Mouse (Mus musculus) myocyte (in vitro differentiated cells): ENCODE data around the gene Tbc1d32. TPM values are rescaled to one million over a fixed set of nuclear protein-coding genes. Genes with fewer than 3 reads are reported as not detected.

Experiments used
- H3K27me3 ChIP-seq: one replicate; pipeline ENCODE4 v1.6.1; 2011; ENCODE audit not compliant: control insufficient read depth, insufficient read depth, insufficient read length
- H3K36me3 ChIP-seq: one replicate; pipeline ENCODE4 v1.6.1; 2011; ENCODE audit not compliant: control insufficient read depth, insufficient read depth
- H3K4me2 ChIP-seq: one replicate; pipeline ENCODE4 v1.6.1; 2011; ENCODE audit warnings: low read depth, control low read depth
- H3K4me3 ChIP-seq: one replicate; pipeline ENCODE4 v1.5.1; 2011; ENCODE audit warnings: mild to moderate bottlenecking, control low read depth, moderate library complexity
- H3K79me2 ChIP-seq: one replicate; pipeline ENCODE4 v1.6.1; 2011; ENCODE audit not compliant: control insufficient read depth, insufficient read depth
- H3ac ChIP-seq: one replicate; pipeline ENCODE4 v1.6.1; 2011; ENCODE audit not compliant: control insufficient read depth, insufficient read length
- CEBPB ChIP-seq: IDR thresholded peaks from 2 replicates; pipeline ENCODE4 v1.6.1; 2011; ENCODE audit warnings: mild to moderate bottlenecking, moderate library complexity; ENCODE audit not compliant: poor library complexity, insufficient read depth, severe bottlenecking
- E2F4 ChIP-seq: IDR thresholded peaks from one replicate; pipeline ENCODE4 v1.6.1; 2011; ENCODE audit warnings: mild to moderate bottlenecking, control low read depth, moderate library complexity; ENCODE audit not compliant: insufficient read depth
- MAX ChIP-seq: IDR thresholded peaks from one replicate; pipeline ENCODE4 v1.6.1; 2011; ENCODE audit warnings: low read depth, mild to moderate bottlenecking, control low read depth
- MYOD1 ChIP-seq, 3 experiments: IDR thresholded peaks; one replicate each; pipeline ENCODE4 v1.6.1; 2011; ENCODE audit warnings: control low read depth in 2 of 3, low read depth in 2 of 3, mild to moderate bottlenecking in 2 of 3, moderate library complexity in 1 of 3; ENCODE audit not compliant: insufficient read length in 2 of 3, control insufficient read depth in 1 of 3
- MYOG ChIP-seq, 3 experiments: IDR thresholded peaks; one replicate each; pipeline ENCODE4 v1.6.1; 2011; ENCODE audit warnings: control low read depth in 2 of 3, low read depth in 2 of 3, mild to moderate bottlenecking in 2 of 3; ENCODE audit not compliant: insufficient read length in 2 of 3, control insufficient read depth in 1 of 3, insufficient read depth in 1 of 3
- POLR2A ChIP-seq: IDR thresholded peaks from one replicate; pipeline ENCODE4 v1.6.1; 2011; ENCODE audit warnings: low read depth, mild to moderate bottlenecking, control low read depth, moderate library complexity; ENCODE audit not compliant: insufficient read length
- POLR2AphosphoS2 ChIP-seq: IDR thresholded peaks from one replicate; pipeline ENCODE4 v1.6.1; 2011; ENCODE audit warnings: low read depth, control low read depth; ENCODE audit not compliant: insufficient read length
- REST ChIP-seq: IDR thresholded peaks from one replicate; pipeline ENCODE4 v1.6.1; 2011; ENCODE audit warnings: mild to moderate bottlenecking, control low read depth, moderate library complexity; ENCODE audit not compliant: insufficient read depth, insufficient read length
- SRF ChIP-seq: IDR thresholded peaks from one replicate; pipeline ENCODE4 v1.6.1; 2011; ENCODE audit warnings: low read depth; ENCODE audit not compliant: control insufficient read depth, insufficient read length
- TCF12 ChIP-seq: IDR thresholded peaks from one replicate; pipeline ENCODE4 v1.6.1; 2011; ENCODE audit warnings: mild to moderate bottlenecking, control low read depth; ENCODE audit not compliant: poor library complexity, insufficient read depth, severe bottlenecking
- TCF3 ChIP-seq: IDR thresholded peaks from one replicate; pipeline ENCODE4 v1.6.1; 2011; ENCODE audit warnings: low read depth, control low read depth; ENCODE audit not compliant: insufficient read length
- USF1 ChIP-seq: IDR thresholded peaks from one replicate; pipeline ENCODE4 v1.6.1; 2011; ENCODE audit warnings: low read depth, mild to moderate bottlenecking, control low read depth, moderate library complexity
- polyA plus RNA-seq: library from polyadenylated mRNA; unstranded; fragments of >200 nt; fragmentation: generic; extraction: Trizol; gene quantifications from one replicate; pipeline ENCODE4 v1.2.1, GENCODE M21; 2012; ENCODE audit warnings: missing spikeins

Tbc1d32 gene
- polyA plus RNA-seq, 1 experiment: 1.0 TPM

- no peak overlapping the region for H3K4me2 ChIP-seq
- H3ac ChIP-seq: no peak overlapping the region
- no peaks in the 10 kb centered on the region for H3K79me2 ChIP-seq
- no peak overlapping the region for H3K4me3 ChIP-seq
- H3K36me3 ChIP-seq: no peaks in the 10 kb centered on the region
- TF ChIP-seq MYOD1 (IDR thresholded peaks at IDR 0.05; ENCODE audit: control insufficient read depth in 1 of 3, insufficient read length in 2 of 3, low read depth in 2 of 3): no peak
- no peak for TF ChIP-seq REST
- no peak for TF ChIP-seq MAX
- no peak for TF ChIP-seq SRF
- no peak for TF ChIP-seq TCF3
- TF ChIP-seq E2F4: no peak
- TF ChIP-seq POLR2A: no peak
- TF ChIP-seq CEBPB: no peak
- no peak for TF ChIP-seq TCF12
- no peak for TF ChIP-seq POLR2AphosphoS2
- no peak for TF ChIP-seq MYOG (IDR thresholded peaks at IDR 0.05; ENCODE audit: control insufficient read depth in 1 of 3, insufficient read depth in 1 of 3, insufficient read length in 2 of 3, low read depth in 2 of 3)
- no peak for TF ChIP-seq USF1
- no peaks in the 10 kb centered on the region for H3K27me3 ChIP-seq
Observed at GRCm38 (mm10) chr10:56094586-56094985, 133.9 kb downstream of the Tbc1d32 start.

- Histone ChIP-seq H3K36me3 (no peaks in the 10 kb centered on the region), H3K27me3 (no peaks in the 10 kb centered on the region), H3K79me2 (no peaks in the 10 kb centered on the region), H3ac (no peak overlapping the region), H3K4me2 (no peak overlapping the region), H3K4me3 (no peak overlapping the region)
- no peak for TF ChIP-seq MYOD1 (IDR thresholded peaks at IDR 0.05; ENCODE audit: control insufficient read depth in 1 of 3, insufficient read length in 2 of 3, low read depth in 2 of 3)
- no peak for TF ChIP-seq TCF12
- no peak for TF ChIP-seq TCF3
- no peak for TF ChIP-seq MYOG (IDR thresholded peaks at IDR 0.05; ENCODE audit: control insufficient read depth in 1 of 3, insufficient read depth in 1 of 3, insufficient read length in 2 of 3, low read depth in 2 of 3)
- TF ChIP-seq USF1: no peak
- no peak for TF ChIP-seq POLR2AphosphoS2
- no peak for TF ChIP-seq SRF
- no peak for TF ChIP-seq CEBPB
- no peak for TF ChIP-seq REST
- no peak for TF ChIP-seq MAX
- no peak for TF ChIP-seq E2F4
- no peak for TF ChIP-seq POLR2A
Observed at GRCm38 (mm10) chr10:56089714-56090113, 138.8 kb downstream of the Tbc1d32 start.

DNA sequence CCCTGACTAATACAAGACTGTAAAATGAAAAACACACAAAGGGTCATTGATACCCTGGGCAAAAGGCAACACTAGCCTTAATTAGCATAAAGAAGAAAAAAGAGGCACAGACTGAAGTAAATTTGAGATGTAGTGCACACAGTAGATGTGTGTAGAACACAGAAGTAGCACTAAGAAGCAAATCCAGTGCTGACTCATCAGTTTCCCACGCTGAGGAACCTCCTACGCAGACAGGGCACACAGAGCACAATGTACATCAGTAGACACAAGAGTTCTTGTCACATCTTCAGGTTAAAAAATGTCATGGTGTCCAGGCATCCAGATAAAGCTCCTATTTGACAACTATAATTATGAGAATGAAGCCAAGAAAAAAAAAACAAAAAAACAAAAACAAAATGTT lies 165.7 kb downstream of the Tbc1d32 start:
- Histone ChIP-seq H3K36me3 (no peaks in the 10 kb centered on the region), H3K27me3 (no peaks in the 10 kb centered on the region), H3K4me2 (no peak overlapping the region), H3K79me2 (no peaks in the 10 kb centered on the region), H3K4me3 (no peak overlapping the region), H3ac (no peak overlapping the region)
- TF ChIP-seq SRF (no peak), REST (no peak), POLR2A (no peak), TCF3 (no peak), USF1 (no peak), TCF12 (no peak), CEBPB (no peak), POLR2AphosphoS2 (no peak), MAX (no peak), E2F4 (no peak), MYOD1 (IDR thresholded peaks at IDR 0.05; ENCODE audit: control insufficient read depth in 1 of 3, insufficient read length in 2 of 3, low read depth in 2 of 3) (no peak), MYOG (IDR thresholded peaks at IDR 0.05; ENCODE audit: control insufficient read depth in 1 of 3, insufficient read depth in 1 of 3, insufficient read length in 2 of 3, low read depth in 2 of 3) (no peak)

GRCm38 (mm10) chr10:56061238-56061830 lies 167.2 kb downstream of the Tbc1d32 start:
- no peaks in the 10 kb centered on the region for H3K36me3 ChIP-seq
- H3ac ChIP-seq: no peak overlapping the region
- H3K4me2 ChIP-seq: no peak overlapping the region
- H3K4me3 ChIP-seq: no peak overlapping the region
- TF ChIP-seq SRF (no peak), POLR2AphosphoS2 (no peak), CEBPB (no peak), USF1 (no peak), TCF12 (no peak), TCF3 (no peak), REST (no peak)
- H3K79me2 ChIP-seq: no peaks in the 10 kb centered on the region
- H3K27me3 ChIP-seq: no peaks in the 10 kb centered on the region

- no peaks in the 10 kb centered on the region for H3K27me3 ChIP-seq
- H3K4me3 ChIP-seq: no peak overlapping the region
- H3K79me2 ChIP-seq: no peaks in the 10 kb centered on the region
- TF ChIP-seq SRF (no peak), TCF12 (no peak), MYOG (IDR thresholded peaks at IDR 0.05; ENCODE audit: control insufficient read depth in 1 of 3, insufficient read depth in 1 of 3, insufficient read length in 2 of 3, low read depth in 2 of 3) (no peak), REST (no peak), TCF3 (no peak), USF1 (no peak), E2F4 (no peak), POLR2AphosphoS2 (no peak), POLR2A (no peak), CEBPB (no peak), MAX (no peak), MYOD1 (IDR thresholded peaks at IDR 0.05; ENCODE audit: control insufficient read depth in 1 of 3, insufficient read length in 2 of 3, low read depth in 2 of 3) (no peak)
- H3K36me3 ChIP-seq: no peaks in the 10 kb centered on the region
- no peak overlapping the region for H3ac ChIP-seq
- no peak overlapping the region for H3K4me2 ChIP-seq
Observed at GRCm38 (mm10) chr10:56058979-56059422, 169.5 kb downstream of the Tbc1d32 start.
